Mouse (Mus musculus): ENCODE data around the gene Capzb. TPM values are rescaled to one million over a fixed set of nuclear protein-coding genes. Genes with fewer than 3 reads are reported as not detected.

Capzb gene
- total and polyA plus RNA-seq, 3 experiments: 86.4 to 388 (median 160) TPM

DNA sequence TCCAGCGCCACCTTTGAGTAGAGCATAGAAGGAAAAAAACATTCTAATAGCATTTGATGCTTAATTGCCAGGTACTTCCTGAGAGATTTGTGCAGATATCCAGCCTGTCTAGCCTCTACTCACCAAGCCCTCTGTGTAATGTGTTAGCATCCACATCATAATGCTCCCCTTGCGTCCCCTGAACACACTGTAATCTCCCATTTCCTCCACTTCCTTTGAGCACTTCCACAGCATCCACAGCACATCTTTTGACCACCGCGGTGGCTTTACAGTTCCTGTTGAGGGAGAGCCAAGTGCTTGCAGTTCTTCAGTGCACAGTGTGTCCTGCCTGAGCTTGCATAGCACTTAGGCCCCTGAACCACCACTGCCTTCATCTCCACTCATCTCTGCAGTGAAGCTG is 29.1 kb downstream of the Capzb start:
- Histone ChIP-seq H3K79me2 (replicated peaks; ENCODE audit: control insufficient read depth, extremely low read depth, insufficient read depth, poor library complexity, severe bottlenecking) (peaks cover 42% of the 10 kb centered on the region), H3K27ac (ENCODE audit: insufficient read depth, low read depth) (no peak overlapping the region), H3K27me3 (replicated peaks) (no peaks in the 10 kb centered on the region), H3K36me3 (replicated peaks in 1 of 2; ENCODE audit: control insufficient read depth in 1 of 2, insufficient read depth in 1 of 2, low read length in 1 of 2) (peaks cover 24 to 91% of the 10 kb centered on the region in 2 experiments), H3K9me3 (replicated peaks; ENCODE audit: low read length) (no peaks in the 10 kb centered on the region), H3K4me2 (ENCODE audit: insufficient read depth, low read depth, poor library complexity, severe bottlenecking) (no peak overlapping the region), H3K4me1 (ENCODE audit: control insufficient read depth in 1 of 2, insufficient read depth in 2 of 2) (peaks cover 0 to 22% of the 10 kb centered on the region in 2 experiments; a peak in 2 of 4 replicates), H3K9ac (ENCODE audit: insufficient read depth, low read depth) (no peak overlapping the region), H3K4me3 (replicated peaks in 1 of 3; ENCODE audit: low read depth in 2 of 3, low read length in 2 of 3, poor library complexity in 1 of 3) (no peak overlapping the region)
- dilution Hi-C loops (cut with MboI; ENCODE audit: extremely low pct_ligation_motif_present, extremely low pct_unique_long_range_greater_than_20kb, low sequenced_read_pairs) (no loop called here), in situ Hi-C loops (cut with MboI; ENCODE audit: low pct_ligation_motif_present, low pct_unique_long_range_greater_than_20kb, low sequenced_read_pairs) (no loop called here)
- no peak for DNase-seq (ENCODE audit: extremely low read depth)
- no peak for TF ChIP-seq USF2 (conservative IDR thresholded peaks at IDR 0.05; ENCODE audit: low read depth, low read length)
- no peak for TF ChIP-seq MAFK (IDR thresholded peaks at IDR 0.05; ENCODE audit: insufficient replicate concordance, low read length)
- no peak for TF ChIP-seq ZNF384 (IDR thresholded peaks at IDR 0.05; ENCODE audit: low read depth, low read length)
- TF ChIP-seq GABPA (IDR thresholded peaks at IDR 0.05; ENCODE audit: insufficient replicate concordance, low read depth, low read length): no peak
- no peak for TF ChIP-seq SMC3 (IDR thresholded peaks at IDR 0.05; ENCODE audit: low read depth, low read length)
- no peak for TF ChIP-seq JUN (IDR thresholded peaks at IDR 0.05; ENCODE audit: insufficient read depth, low read depth, low read length)
- no peak for TF ChIP-seq NELFE (IDR thresholded peaks at IDR 0.05; ENCODE audit: low read depth, low read length)
- TF ChIP-seq USF1 (IDR thresholded peaks at IDR 0.05; ENCODE audit: low read depth, low read length): no peak
- TF ChIP-seq MAX (IDR thresholded peaks at IDR 0.05; ENCODE audit: low read length): no peak
- no peak for TF ChIP-seq MYC (IDR thresholded peaks at IDR 0.05; ENCODE audit: low read depth, low read length)
- TF ChIP-seq PAX5 (IDR thresholded peaks at IDR 0.05; ENCODE audit: low read length): no peak
- TF ChIP-seq CTCF (conservative IDR thresholded peaks at IDR 0.05 in 1 of 2, IDR thresholded peaks at IDR 0.05 in 1 of 2; ENCODE audit: low read depth in 2 of 2, low read length in 2 of 2): no peak
- no peak for TF ChIP-seq ZC3H11A (IDR thresholded peaks at IDR 0.05; ENCODE audit: low read depth, low read length)
- TF ChIP-seq ZKSCAN1 (IDR thresholded peaks at IDR 0.05; ENCODE audit: borderline replicate concordance, low read depth, low read length): no peak
- TF ChIP-seq KAT2A (IDR thresholded peaks at IDR 0.05; ENCODE audit: insufficient replicate concordance, low read length): no peak
- no peak for TF ChIP-seq JUND (conservative IDR thresholded peaks at IDR 0.05; ENCODE audit: low read depth, low read length)

- no peak overlapping the region for H3K4me2 ChIP-seq (ENCODE audit: insufficient read depth, low read depth, poor library complexity, severe bottlenecking)
- H3K27me3 ChIP-seq (replicated peaks): no peaks in the 10 kb centered on the region
- H3K9me3 ChIP-seq (replicated peaks; ENCODE audit: low read length): no peaks in the 10 kb centered on the region
- peaks cover 21 to 90% of the 10 kb centered on the region in 2 experiments for H3K36me3 ChIP-seq (replicated peaks in 1 of 2; ENCODE audit: control insufficient read depth in 1 of 2, insufficient read depth in 1 of 2, low read length in 1 of 2)
- H3K4me3 ChIP-seq (replicated peaks in 1 of 3; ENCODE audit: low read depth in 2 of 3, low read length in 2 of 3, poor library complexity in 1 of 3): no peak overlapping the region
- peaks cover 50% of the 10 kb centered on the region for H3K79me2 ChIP-seq (replicated peaks; ENCODE audit: control insufficient read depth, extremely low read depth, insufficient read depth, poor library complexity, severe bottlenecking)
- TF ChIP-seq CTCF (conservative IDR thresholded peaks at IDR 0.05 in 1 of 2, IDR thresholded peaks at IDR 0.05 in 1 of 2; ENCODE audit: low read depth in 2 of 2, low read length in 2 of 2) (peak in 1 of 2 experiments; percentile 26; a peak in 2 of 4 replicates), BHLHE40 (IDR thresholded peaks at IDR 0.05; ENCODE audit: low read depth, low read length) (no peak)
- peaks cover 0 to 24% of the 10 kb centered on the region in 2 experiments; a peak in 3 of 4 replicates for H3K4me1 ChIP-seq (ENCODE audit: control insufficient read depth in 1 of 2, insufficient read depth in 2 of 2)
- in situ Hi-C loops (cut with MboI; ENCODE audit: low pct_ligation_motif_present, low pct_unique_long_range_greater_than_20kb, low sequenced_read_pairs): no loop called here
- no peak for DNase-seq (ENCODE audit: extremely low read depth)
- no peak overlapping the region for H3K9ac ChIP-seq (ENCODE audit: insufficient read depth, low read depth)
- H3K27ac ChIP-seq (ENCODE audit: insufficient read depth, low read depth): no peak overlapping the region
- dilution Hi-C loops (cut with MboI; ENCODE audit: extremely low pct_ligation_motif_present, extremely low pct_unique_long_range_greater_than_20kb, low sequenced_read_pairs): no loop called here
Observed at GRCm38 (mm10) chr4:139225115-139225514, 32.4 kb downstream of the Capzb start.
